Mouse (Mus musculus) C2C12 (cell line): ENCODE measurements around the gene Abhd16a.

ENCODE experiments used
- CTCF ChIP-seq: IDR thresholded peaks from one replicate; pipeline ENCODE4 v1.5.1; 2011; ENCODE audit not compliant: control insufficient read depth, insufficient read depth, insufficient read length
- MAX ChIP-seq: IDR thresholded peaks from one replicate; pipeline ENCODE4 v1.6.1; 2011; ENCODE audit warnings: mild to moderate bottlenecking, control low read depth

DNA sequence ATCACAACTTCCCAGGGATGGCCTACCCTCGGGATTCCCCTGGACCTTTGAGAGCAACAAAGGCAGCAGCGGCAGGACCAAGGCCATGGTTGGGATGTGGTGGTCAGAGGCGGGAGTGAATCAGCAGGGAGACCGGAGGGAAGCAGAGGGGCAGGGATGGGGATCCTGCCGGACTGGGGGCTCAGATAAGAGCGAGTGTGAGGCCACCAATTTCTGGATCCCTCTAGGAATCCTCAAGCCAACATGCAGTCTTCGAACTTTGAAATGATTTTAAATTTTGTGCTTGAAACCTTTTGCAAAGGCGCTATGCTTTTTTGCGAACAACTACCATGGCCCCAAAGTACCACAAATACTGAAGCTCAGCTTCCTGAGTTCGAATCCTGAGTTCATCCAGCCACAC, 23.0 kb upstream of the Abhd16a start, which contains the start of gene Mpig6b:
- TF ChIP-seq CTCF: no peak
- TF ChIP-seq MAX: no peak
